Mouse (Mus musculus) limb, embryonic 12.5 days (tissue): Measurements from ENCODE around the gene 1110002E22Rik. TPM values are rescaled to one million over a fixed set of nuclear protein-coding genes. Genes with fewer than 3 reads are reported as not detected.

Source experiments
- ATAC-seq: fragments of 200-750 bp; cut with Nextera tagmentation; 2 replicates; pipeline ENCODE4 v1.8.0; 2017; ENCODE audit warnings: low read depth, moderate TSS enrichment; ENCODE audit not compliant: insufficient number of reproducible peaks, insufficient read depth, low FRiP score, low TSS enrichment
- H3K27ac ChIP-seq: fragments of 300-500 bp; sonication (generic); 2 replicates; pipeline ENCODE4 v1.5.1; 2016; ENCODE audit warnings: mild to moderate bottlenecking, moderate library complexity
- H3K27me3 ChIP-seq: fragments of 300-500 bp; sonication (generic); 2 replicates; pipeline ENCODE4 v1.6.1; 2016; ENCODE audit warnings: mild to moderate bottlenecking, moderate library complexity
- H3K36me3 ChIP-seq: fragments of 300-500 bp; sonication (generic); 2 replicates; pipeline ENCODE4 v1.6.1; 2016; ENCODE audit warnings: mild to moderate bottlenecking, moderate library complexity
- H3K4me1 ChIP-seq: fragments of 300-500 bp; sonication (generic); replicated peaks from 2 replicates; pipeline ENCODE4 v1.6.1; 2016
- H3K4me2 ChIP-seq: fragments of 300-500 bp; sonication (generic); 2 replicates; pipeline ENCODE4 v1.6.1; 2016; ENCODE audit warnings: mild to moderate bottlenecking, moderate library complexity
- H3K4me3 ChIP-seq: fragments of 300-500 bp; sonication (generic); replicated peaks from 2 replicates; pipeline ENCODE4 v1.5.1; 2016; ENCODE audit warnings: mild to moderate bottlenecking
- H3K9ac ChIP-seq: fragments of 300-500 bp; sonication (generic); replicated peaks from 2 replicates; pipeline ENCODE4 v1.6.1; 2016; ENCODE audit warnings: mild to moderate bottlenecking, moderate library complexity
- H3K9me3 ChIP-seq: fragments of 300-500 bp; sonication (generic); 2 replicates; pipeline ENCODE4 v1.6.1; 2016; ENCODE audit warnings: mild to moderate bottlenecking, moderate library complexity
- WGBS: fragments of 180-500 bp; shearing (Covaris S2); methylation state at CpG from one replicate; pipeline ENCODE4 v1.1.7; 2016; 5-methylcytosine and 5-hydroxymethylcytosine counted together
- polyA plus RNA-seq: library from polyadenylated mRNA; unstranded; fragments of >200 nt; fragmentation: Nextera tagmentation; extraction: Ambion mirVana; gene quantifications from 2 replicates; pipeline ENCODE4 v1.2.1, GENCODE M21; 2016

The 1110002E22Rik gene
- polyA plus RNA-seq, 1 experiment from 2014 or later = 0.71 TPM

DNA sequence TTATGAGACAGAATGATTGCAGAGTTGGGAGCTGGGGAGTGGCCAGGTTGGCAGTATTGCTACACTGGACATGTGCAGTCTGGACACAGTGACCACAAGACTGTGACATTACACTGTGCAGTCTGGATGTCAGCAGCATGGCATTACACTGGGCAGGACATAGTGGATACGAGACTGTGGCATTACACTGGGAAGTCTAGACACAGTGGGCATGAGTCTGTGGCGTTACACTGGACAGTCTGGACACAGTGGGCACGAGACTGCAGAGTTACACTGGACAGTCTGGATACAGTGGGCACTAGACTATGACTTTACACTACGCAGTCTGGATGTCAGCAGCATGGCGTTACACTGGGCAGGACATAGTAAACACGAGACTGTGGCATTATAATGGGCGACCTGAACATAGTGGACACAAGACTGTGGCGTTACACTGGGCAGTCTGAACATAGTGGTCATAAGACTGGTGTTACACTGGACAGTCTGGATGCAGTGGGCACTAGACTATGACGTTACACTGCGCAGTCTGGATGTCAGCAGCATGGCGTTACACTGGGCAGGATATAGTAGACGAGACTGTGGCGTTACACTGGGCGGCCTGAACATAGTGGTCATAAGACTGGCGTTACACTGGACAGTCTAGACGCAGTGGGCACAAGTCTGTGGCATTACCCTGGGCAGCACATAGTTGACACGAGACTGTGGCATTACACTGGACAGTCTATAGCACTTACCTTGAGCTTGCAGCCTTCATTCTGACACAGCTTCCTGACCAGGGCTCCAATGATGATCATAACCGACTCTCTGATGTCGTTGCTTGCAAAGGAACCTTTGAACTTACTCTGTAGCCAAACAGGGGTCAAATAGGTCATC lies 46.3 kb downstream of the 1110002E22Rik start:
- WGBS = 89% methylated on average over 19 of the region's 19 CpGs
- Histone ChIP-seq H3K4me1 (no peaks in the 10 kb centered on the region), H3K36me3 (no peaks in the 10 kb centered on the region), H3K27ac (no peak overlapping the region), H3K9ac (no peak overlapping the region), H3K9me3 (no peaks in the 10 kb centered on the region), H3K4me2 (no peak overlapping the region), H3K4me3 (no peak overlapping the region), H3K27me3 (no peaks in the 10 kb centered on the region)
- ATAC-seq = no peak

DNA sequence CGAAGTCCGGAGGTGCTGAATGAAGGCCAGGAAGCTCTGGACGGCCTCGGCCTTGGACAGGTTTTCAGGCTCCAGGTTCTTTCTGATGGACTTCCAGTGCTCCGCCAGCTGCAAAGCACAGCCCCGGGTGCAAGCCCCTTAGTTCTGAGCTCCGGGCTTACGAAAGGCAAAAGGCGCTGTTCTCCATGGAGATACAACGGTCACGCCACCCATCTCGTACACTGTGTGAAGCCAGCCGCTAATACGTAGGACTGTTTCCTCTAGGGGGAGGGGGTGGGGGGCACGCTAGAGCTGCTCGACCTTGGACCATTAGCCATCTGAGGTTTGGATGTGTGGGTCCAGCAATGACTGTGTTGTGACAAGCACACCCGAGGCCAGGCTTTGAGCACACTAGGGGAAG lies 49.3 kb downstream of the 1110002E22Rik start:
- H3K36me3 ChIP-seq = no peaks in the 10 kb centered on the region
- WGBS = 82% methylated on average over 17 of the region's 17 CpGs
- no peaks in the 10 kb centered on the region for H3K27me3 ChIP-seq
- H3K4me2 ChIP-seq = no peak overlapping the region
- no peak overlapping the region for H3K9ac ChIP-seq
- no peak overlapping the region for H3K4me3 ChIP-seq
- H3K9me3 ChIP-seq = no peaks in the 10 kb centered on the region
- no peak for ATAC-seq
- no peaks in the 10 kb centered on the region for H3K4me1 ChIP-seq
- H3K27ac ChIP-seq = no peak overlapping the region

DNA sequence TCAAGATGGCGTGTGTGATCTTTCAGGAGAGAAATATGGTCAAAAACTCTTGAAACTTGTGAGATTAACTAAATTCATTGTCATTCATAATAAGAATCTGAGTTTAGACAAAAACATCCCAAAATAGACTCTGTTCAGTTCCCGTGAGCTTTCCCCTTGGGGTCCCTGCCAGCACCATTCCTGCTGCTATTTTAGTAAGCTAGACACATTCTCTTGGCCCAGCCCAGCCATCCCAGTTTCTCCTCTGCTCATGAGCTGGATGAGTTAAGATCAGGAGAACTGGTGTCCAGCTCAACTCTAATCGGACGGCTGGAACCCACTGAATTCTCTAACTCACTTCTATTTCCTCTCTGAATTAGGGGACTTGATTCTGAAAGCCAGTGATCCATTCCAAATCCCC lies 52.0 kb downstream of the 1110002E22Rik start:
- Histone ChIP-seq H3K4me1 (no peaks in the 10 kb centered on the region), H3K9me3 (no peaks in the 10 kb centered on the region), H3K4me2 (no peak overlapping the region), H3K27me3 (no peaks in the 10 kb centered on the region), H3K9ac (no peak overlapping the region), H3K27ac (no peak overlapping the region), H3K36me3 (no peaks in the 10 kb centered on the region), H3K4me3 (no peak overlapping the region)
- WGBS = 91% methylated on average over 4 of the region's 4 CpGs
- no peak for ATAC-seq

DNA sequence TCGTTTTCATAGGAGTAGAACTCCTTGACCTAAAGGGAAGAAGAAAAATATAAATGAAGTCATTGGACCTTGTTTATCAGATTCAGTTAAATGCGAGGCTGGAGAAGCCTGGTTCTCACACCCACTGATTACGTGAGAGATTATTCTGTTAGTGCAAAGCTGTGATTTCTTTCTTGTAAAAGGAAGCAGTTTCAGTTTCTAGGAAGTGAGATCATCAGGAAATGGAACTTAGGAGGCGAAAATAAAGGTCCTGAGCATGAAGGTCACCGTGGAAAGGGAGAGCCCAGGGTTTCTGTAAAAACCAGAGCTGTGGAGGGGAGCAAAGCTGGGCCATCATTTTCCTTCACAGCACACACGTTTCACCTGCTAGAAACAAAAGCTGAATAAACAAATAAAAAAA lies 53.5 kb downstream of the 1110002E22Rik start:
- no peak overlapping the region for H3K9ac ChIP-seq
- no peak overlapping the region for H3K4me2 ChIP-seq
- no peak for ATAC-seq
- H3K4me1 ChIP-seq = no peaks in the 10 kb centered on the region
- H3K27ac ChIP-seq = no peak overlapping the region
- 76% methylated on average over 6 of the region's 6 CpGs for WGBS
- H3K4me3 ChIP-seq = no peak overlapping the region
- H3K27me3 ChIP-seq = no peaks in the 10 kb centered on the region
- no peaks in the 10 kb centered on the region for H3K36me3 ChIP-seq
- H3K9me3 ChIP-seq = no peaks in the 10 kb centered on the region

DNA sequence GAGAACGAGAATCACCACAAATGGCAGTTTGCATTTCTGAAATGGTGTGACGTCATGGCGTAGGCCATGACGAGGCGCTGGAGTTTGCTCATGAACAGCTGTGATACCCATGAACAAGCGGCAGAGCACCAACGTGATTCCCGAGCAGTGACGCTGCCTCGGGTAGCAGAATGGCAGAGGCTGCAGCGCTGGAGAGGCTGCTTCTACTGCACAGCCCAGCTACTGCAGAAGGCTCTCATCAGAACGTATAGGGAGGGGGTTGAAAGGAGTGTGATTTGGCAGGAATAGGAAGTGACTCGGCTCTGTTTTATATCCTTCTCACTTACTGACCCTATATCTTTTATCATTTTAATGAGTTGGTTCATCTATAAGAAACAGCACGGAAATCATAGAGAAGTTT lies 54.0 kb downstream of the 1110002E22Rik start:
- Histone ChIP-seq H3K4me1 (no peaks in the 10 kb centered on the region), H3K4me2 (no peak overlapping the region), H3K9me3 (no peaks in the 10 kb centered on the region), H3K4me3 (no peak overlapping the region), H3K27ac (no peak overlapping the region), H3K27me3 (no peaks in the 10 kb centered on the region), H3K9ac (no peak overlapping the region), H3K36me3 (no peaks in the 10 kb centered on the region)
- 66% methylated on average over 14 of the region's 14 CpGs for WGBS
- ATAC-seq = no peak

DNA sequence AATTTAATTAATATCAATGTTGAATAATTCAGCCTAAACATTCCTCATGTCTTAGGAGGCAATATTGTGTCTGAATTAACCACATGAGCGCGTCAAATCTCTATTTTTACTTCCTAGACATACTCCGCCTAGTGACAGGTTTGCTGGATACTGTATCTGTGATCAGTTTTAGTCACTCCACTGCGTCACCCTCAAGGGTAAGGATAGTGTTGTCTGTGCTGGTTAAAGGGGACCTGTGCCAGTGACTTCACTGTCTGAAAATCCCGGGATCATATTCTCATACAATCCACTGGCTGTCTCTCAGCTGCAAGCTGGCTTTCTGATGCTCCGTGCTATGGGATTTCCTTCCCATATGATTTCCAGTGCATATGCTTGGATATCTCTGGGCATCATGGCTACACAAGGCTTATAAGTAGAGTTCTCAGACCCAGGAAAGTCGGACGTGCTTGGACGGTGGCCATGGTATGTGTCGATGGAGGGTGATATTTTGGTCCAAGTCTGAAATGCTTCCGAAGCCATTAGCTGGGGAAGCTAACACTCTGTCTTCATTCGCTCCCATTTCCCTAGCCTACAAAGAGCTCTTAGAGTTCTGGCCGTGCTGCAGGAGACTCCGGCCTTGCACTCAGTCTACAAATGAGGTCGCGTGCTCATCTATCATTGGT lies 54.7 kb downstream of the 1110002E22Rik start:
- H3K27me3 ChIP-seq = no peaks in the 10 kb centered on the region
- no peaks in the 10 kb centered on the region for H3K36me3 ChIP-seq
- no peak for ATAC-seq
- H3K4me2 ChIP-seq = no peak overlapping the region
- no peak overlapping the region for H3K27ac ChIP-seq
- no peaks in the 10 kb centered on the region for H3K4me1 ChIP-seq
- no peak overlapping the region for H3K4me3 ChIP-seq
- no peaks in the 10 kb centered on the region for H3K9me3 ChIP-seq
- 94% methylated on average over 16 of the region's 16 CpGs for WGBS
- H3K9ac ChIP-seq = no peak overlapping the region

DNA sequence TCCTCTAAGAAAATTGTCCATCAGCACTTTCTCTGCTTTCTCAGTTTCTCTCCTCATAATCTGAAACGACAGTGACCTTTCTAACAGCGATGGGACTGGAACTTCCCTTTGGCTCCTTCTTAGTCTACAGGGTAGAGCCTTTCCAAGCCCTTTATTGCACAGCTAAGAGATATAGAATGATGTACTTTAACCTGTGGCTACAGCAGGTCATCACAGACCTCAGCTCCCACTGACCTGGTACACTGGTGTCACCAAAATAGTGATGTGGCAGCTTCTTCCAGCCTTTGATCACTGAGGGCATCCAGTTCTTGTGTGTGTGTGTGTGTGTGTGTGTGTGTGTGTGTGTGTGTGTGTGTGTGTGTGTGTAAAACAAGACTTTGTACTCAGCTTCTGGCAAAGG lies 56.6 kb downstream of the 1110002E22Rik start:
- H3K4me3 ChIP-seq = no peak overlapping the region
- H3K27ac ChIP-seq = no peak overlapping the region
- H3K9me3 ChIP-seq = no peaks in the 10 kb centered on the region
- H3K27me3 ChIP-seq = no peaks in the 10 kb centered on the region
- WGBS = 92% methylated on average over 2 of the region's 2 CpGs
- no peak overlapping the region for H3K9ac ChIP-seq
- ATAC-seq = no peak
- H3K36me3 ChIP-seq = no peaks in the 10 kb centered on the region
- no peaks in the 10 kb centered on the region for H3K4me1 ChIP-seq
- H3K4me2 ChIP-seq = no peak overlapping the region

DNA sequence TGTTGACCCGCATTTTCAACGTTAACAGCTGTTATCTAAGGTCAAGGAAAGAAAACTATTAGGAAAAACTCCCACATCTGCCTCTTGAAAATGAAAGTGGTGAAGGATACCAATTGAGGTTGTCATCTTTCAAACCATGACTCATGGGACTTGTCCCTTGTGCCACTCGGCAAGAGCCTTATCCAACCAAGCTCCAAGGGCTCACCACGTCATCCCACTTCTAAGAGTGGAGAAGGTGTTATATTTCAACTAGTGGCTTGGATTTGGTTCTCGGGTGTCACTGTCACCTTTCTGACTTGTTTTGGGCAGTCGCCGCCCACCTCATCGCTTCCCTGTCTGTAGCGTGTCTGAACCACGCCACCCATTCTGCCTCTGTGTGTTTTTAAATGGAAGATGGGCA lies 59.0 kb downstream of the 1110002E22Rik start:
- Histone ChIP-seq H3K36me3 (no peaks in the 10 kb centered on the region), H3K27me3 (no peaks in the 10 kb centered on the region), H3K27ac (no peak overlapping the region), H3K4me2 (no peak overlapping the region), H3K4me3 (no peak overlapping the region), H3K9me3 (no peaks in the 10 kb centered on the region), H3K9ac (no peak overlapping the region), H3K4me1 (no peaks in the 10 kb centered on the region)
- 75% methylated on average over 10 of the region's 10 CpGs for WGBS
- no peak for ATAC-seq

DNA sequence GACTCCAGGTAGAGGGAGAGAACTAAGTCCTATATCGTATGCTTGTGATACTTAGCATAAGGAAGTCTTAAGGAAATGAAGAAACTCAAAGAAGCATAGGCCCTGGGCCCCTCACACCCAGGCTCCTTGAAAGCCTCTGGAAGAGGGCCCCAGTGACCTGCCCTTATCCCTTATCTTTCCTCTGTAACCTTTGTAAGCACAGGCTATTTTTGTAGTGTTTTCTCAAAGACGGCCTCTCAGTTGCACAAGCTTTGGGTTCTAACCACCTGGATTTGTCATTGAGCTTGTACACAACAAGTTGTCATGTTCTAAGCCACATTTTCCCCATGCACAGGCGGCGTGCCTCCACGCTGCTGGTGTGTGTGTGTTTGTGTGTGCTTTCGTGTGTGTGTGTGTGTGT lies 64.3 kb downstream of the 1110002E22Rik start:
- Histone ChIP-seq H3K27ac (no peak overlapping the region), H3K4me2 (no peak overlapping the region), H3K4me3 (no peak overlapping the region), H3K4me1 (0 out of 2 replicates have a peak, but pooled peaks cover 3% of the 10 kb centered on the region), H3K9me3 (no peaks in the 10 kb centered on the region), H3K27me3 (no peaks in the 10 kb centered on the region), H3K36me3 (no peaks in the 10 kb centered on the region), H3K9ac (no peak overlapping the region)
- 92% methylated on average over 6 of the region's 6 CpGs for WGBS
- ATAC-seq = no peak

DNA sequence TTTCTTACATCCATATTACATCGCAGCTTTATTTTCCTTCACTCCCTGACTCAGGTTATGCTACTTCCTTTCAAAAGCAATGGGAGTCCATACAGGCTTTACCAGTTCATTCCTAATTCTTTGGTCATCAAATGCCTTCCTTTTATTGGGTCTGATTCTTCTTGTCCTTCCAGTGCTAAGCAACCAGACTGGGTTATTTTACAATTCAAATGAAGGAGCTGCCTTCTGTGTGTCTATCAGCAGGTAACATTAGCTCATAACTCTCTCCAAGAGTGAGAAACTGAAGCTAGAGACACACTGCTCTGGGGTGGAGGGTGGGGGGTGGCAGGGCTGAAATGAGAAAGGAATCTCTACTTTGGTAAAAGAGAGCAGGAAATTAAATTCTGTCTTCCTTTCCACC lies 65.8 kb downstream of the 1110002E22Rik start:
- whole genome bisulfite sequencing = 79% methylated on average over 1 of the region's 1 CpGs
- no peaks in the 10 kb centered on the region for H3K27me3 ChIP-seq
- H3K9ac ChIP-seq = no peak overlapping the region
- H3K36me3 ChIP-seq = no peaks in the 10 kb centered on the region
- H3K27ac ChIP-seq = no peak overlapping the region
- 0 out of 2 replicates have a peak, but pooled peaks cover 3% of the 10 kb centered on the region for H3K4me1 ChIP-seq
- ATAC-seq = no peak
- no peaks in the 10 kb centered on the region for H3K9me3 ChIP-seq
- no peak overlapping the region for H3K4me2 ChIP-seq
- H3K4me3 ChIP-seq = no peak overlapping the region
